Mouse (Mus musculus): ENCODE measurements around the gene Aldh1a1. TPM values are rescaled to one million over a fixed set of nuclear protein-coding genes. Genes with fewer than 3 reads are reported as not detected.
"Not testable (repeated sequence)": the region's sequence is repeated elsewhere in the genome, so short reads cannot be mapped to it uniquely, and the experiment has no call there.

The Aldh1a1 gene
- polyA plus RNA-seq, 1 experiment from 2014 or later, result 29.5 TPM

DNA sequence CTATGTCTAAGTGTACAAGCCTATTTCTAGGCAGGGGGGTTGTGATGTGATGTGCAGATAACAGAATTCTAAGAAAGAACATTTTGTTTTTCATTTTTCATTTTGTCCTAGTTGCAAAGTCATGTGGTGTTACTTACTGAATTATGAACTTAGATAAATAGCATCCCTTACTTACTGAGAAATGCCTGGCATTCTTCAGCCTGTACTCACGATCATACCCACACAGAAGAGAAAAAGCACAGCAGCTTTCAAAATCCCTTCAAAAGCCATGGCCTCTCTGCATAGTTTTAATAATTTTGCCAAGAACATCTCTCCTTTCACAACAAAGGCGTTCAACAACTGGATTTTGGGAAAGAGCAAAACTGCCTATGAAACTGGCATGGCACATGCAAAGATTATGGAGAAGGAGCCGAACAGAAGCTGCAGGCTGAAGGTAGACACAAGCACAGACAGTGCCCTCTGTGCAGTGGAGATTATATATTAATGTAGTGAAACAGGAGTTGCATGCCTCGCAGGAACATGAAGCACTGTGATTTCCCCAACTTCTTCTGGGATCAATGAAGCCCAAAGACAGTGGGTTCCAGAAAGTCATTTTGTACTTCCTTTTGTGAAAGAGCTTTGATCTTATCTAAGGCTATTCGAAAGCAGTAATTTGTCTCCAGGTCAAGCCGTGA lies 21.3 kb downstream of the Aldh1a1 start:
- ATAC-seq (ENCODE audit: borderline replicate concordance, extremely low read depth, low FRiP score, low TSS enrichment), result no peak
- H3K27me3 ChIP-seq, result no peaks in the 10 kb centered on the region
- no peaks in the 10 kb centered on the region for H3K36me3 ChIP-seq
- no peak overlapping the region for H3K4me2 ChIP-seq
- H3K9me3 ChIP-seq, result no peaks in the 10 kb centered on the region; the same call in 1 of the 2 replicates
- peaks cover 3% of the 10 kb centered on the region; the same call in 1 of the 2 replicates for H3K4me1 ChIP-seq
- no peak overlapping the region for H3K4me3 ChIP-seq
- WGBS, result 44% methylated on average over 6 of the region's 6 CpGs
- H3K9ac ChIP-seq, result no peak overlapping the region
- H3K27ac ChIP-seq, result no peak overlapping the region

DNA sequence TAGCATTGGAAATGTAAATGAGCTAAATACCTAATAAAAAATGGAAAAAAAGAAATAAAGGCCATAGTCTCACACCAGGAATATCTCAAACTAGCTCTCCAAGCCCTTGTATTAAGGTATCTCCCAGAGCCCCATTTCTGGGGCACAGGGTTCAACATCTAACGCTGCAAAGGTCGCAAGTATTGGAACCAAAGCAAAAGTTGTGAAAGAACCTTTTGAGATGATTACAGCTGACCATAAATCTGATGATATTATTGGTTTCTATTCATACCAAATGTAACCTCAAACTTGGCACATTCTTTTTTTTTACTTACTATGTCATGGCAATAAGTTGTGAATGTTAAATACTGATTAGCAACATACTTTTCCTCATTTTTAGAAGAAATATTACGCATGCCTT lies 24.0 kb downstream of the Aldh1a1 start:
- Histone ChIP-seq H3K4me2 (no peak overlapping the region), H3K4me3 (no peak overlapping the region), H3K36me3 (no peaks in the 10 kb centered on the region), H3K4me1 (peaks cover 3% of the 10 kb centered on the region; the same call in 1 of the 2 replicates), H3K27me3 (no peaks in the 10 kb centered on the region), H3K9ac (no peak overlapping the region), H3K9me3 (no peaks in the 10 kb centered on the region; the same call in 1 of the 2 replicates), H3K27ac (no peak overlapping the region)
- 86% methylated on average over 3 of the region's 3 CpGs for WGBS
- ATAC-seq (ENCODE audit: borderline replicate concordance, extremely low read depth, low FRiP score, low TSS enrichment), result no peak

GRCm38 (mm10) chr19:20529156-20529555 lies 36.6 kb downstream of the Aldh1a1 start:
- H3K27ac ChIP-seq; H3K9me3 ChIP-seq; H3K9ac ChIP-seq; H3K4me2 ChIP-seq; ATAC-seq (ENCODE audit: borderline replicate concordance, extremely low read depth, low FRiP score, low TSS enrichment); H3K36me3 ChIP-seq; H3K4me3 ChIP-seq; H3K27me3 ChIP-seq; H3K4me1 ChIP-seq: not testable (repeated sequence)
- WGBS, result 75% methylated on average over 11 of the region's 11 CpGs

DNA sequence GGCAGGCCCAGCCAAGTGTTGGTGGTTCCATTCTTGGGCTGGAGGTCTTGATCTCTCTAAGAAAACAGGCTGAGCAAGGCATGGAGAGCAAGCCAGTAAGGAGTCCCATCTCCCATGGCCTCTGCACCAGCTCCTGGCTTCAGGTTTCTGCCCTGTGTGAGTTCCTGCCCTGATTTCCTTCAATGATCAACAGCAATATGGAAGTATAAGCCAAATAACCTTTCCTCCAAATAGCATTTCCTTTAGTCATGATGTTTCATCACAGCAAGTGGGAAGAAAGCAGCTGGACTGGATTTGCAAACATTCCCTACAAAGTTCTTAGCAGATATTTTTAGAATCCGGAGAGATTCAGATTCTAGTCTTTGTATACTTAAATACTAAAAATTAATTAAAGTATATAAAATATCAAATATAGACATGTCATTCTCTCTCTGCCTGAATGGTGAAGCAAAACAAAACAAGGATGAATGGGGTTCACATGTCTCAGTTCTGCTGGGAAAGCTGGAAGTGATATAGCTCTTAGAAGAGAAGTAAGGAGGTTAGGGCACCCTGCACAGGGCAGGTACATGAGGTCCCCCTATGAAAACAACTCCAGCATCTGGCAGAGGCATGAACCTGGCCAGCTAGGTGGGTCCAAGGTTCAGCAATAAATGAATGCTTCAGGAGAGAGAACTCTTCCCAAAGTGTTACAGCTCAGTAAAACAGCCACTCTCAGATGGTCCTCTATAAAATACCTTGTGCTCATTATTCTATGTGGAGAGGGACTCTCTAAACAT lies 37.6 kb downstream of the Aldh1a1 start:
- H3K9ac ChIP-seq, result no peak overlapping the region
- no peak overlapping the region for H3K4me3 ChIP-seq
- H3K27ac ChIP-seq, result no peak overlapping the region
- no peaks in the 10 kb centered on the region for H3K9me3 ChIP-seq
- WGBS, result 53% methylated on average over 1 of the region's 1 CpGs
- H3K27me3 ChIP-seq, result no peaks in the 10 kb centered on the region
- no peak overlapping the region for H3K4me2 ChIP-seq
- H3K36me3 ChIP-seq, result no peaks in the 10 kb centered on the region
- no peak for ATAC-seq (ENCODE audit: borderline replicate concordance, extremely low read depth, low FRiP score, low TSS enrichment)
- no peaks in the 10 kb centered on the region for H3K4me1 ChIP-seq

DNA sequence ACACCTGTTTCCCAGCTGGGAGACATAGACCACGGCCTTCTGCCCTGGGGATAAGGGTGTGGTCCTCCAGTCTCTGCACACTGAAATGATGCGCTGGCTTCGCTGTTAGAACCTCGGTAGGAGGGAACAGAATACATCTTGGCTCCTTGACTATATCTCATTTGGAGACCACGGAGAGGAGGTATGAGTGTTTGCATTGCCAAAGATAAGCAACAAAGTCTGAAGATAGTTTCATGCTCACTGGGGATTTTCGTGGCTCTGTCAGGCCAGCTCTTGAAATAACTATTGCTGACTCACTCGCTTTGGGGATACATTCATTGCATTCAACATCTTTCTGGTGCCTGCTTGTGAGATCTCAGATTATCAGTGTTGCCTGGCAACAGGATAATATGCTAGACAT lies 44.0 kb downstream of the Aldh1a1 start:
- WGBS, result 51% methylated on average over 7 of the region's 7 CpGs
- Histone ChIP-seq H3K4me3 (no peak overlapping the region), H3K4me1 (no peaks in the 10 kb centered on the region)

DNA sequence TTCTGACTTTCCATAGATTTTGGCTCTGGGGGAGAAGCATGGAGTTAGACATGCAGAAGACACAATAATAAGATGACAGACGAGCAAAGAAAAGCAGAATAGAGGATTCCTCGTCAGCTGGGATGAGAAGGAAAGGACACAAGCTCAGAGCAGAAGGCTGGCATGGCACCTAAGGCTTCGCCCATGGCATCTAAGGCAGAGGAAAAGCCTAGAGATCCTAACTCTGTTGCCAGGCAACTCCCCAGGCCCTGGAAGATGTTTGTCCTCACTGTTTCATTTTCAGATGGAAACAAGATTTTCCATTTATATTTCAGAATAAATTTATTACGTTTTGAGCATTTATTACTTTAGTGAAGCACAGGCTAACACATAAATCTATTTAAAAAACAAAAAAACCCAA lies 48.5 kb downstream of the Aldh1a1 start:
- H3K27ac ChIP-seq, result no peak overlapping the region
- H3K4me3 ChIP-seq, result no peak overlapping the region
- H3K9ac ChIP-seq, result no peak overlapping the region
- H3K9me3 ChIP-seq, result no peaks in the 10 kb centered on the region
- no peaks in the 10 kb centered on the region for H3K27me3 ChIP-seq
- no peak for ATAC-seq (ENCODE audit: borderline replicate concordance, extremely low read depth, low FRiP score, low TSS enrichment)
- no peaks in the 10 kb centered on the region for H3K4me1 ChIP-seq
- H3K4me2 ChIP-seq, result no peak overlapping the region
- WGBS, result 57% methylated on average over 4 of the region's 4 CpGs
- no peaks in the 10 kb centered on the region for H3K36me3 ChIP-seq

More for the DNA sequence above, 44.0 kb downstream of the Aldh1a1 start:
- no peaks in the 10 kb centered on the region for H3K36me3 ChIP-seq
- H3K4me2 ChIP-seq, result no peak overlapping the region
- H3K27ac ChIP-seq, result no peak overlapping the region
- ATAC-seq (ENCODE audit: borderline replicate concordance, extremely low read depth, low FRiP score, low TSS enrichment), result no peak
- H3K27me3 ChIP-seq, result no peaks in the 10 kb centered on the region
- H3K9ac ChIP-seq, result no peak overlapping the region
- H3K9me3 ChIP-seq, result no peaks in the 10 kb centered on the region

DNA sequence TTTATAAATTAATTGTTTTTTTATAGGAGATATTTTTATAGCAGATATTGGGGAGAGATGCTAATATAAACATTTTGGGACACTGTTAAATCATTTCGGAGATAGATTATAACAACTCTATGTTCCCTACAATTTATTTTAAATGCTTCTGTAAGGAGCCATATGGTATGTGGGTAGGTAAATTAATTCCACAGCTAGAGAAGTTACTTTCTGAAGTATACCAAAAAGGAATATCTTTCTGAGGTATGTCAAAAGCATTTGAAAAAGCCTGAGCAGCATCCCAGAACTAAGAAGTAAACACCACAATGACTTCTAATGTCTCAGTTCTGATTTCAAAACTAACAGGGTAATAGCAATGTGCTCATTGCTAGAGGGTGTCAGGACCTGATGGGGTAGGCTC lies 49.4 kb downstream of the Aldh1a1 start:
- H3K4me1 ChIP-seq, result no peaks in the 10 kb centered on the region
- H3K9me3 ChIP-seq, result no peaks in the 10 kb centered on the region
- no peak for ATAC-seq (ENCODE audit: borderline replicate concordance, extremely low read depth, low FRiP score, low TSS enrichment)
- no peaks in the 10 kb centered on the region for H3K36me3 ChIP-seq
- no peak overlapping the region for H3K9ac ChIP-seq
- H3K4me2 ChIP-seq, result no peak overlapping the region
- no peak overlapping the region for H3K27ac ChIP-seq
- WGBS, result 67% methylated on average over 1 of the region's 1 CpGs
- no peaks in the 10 kb centered on the region for H3K27me3 ChIP-seq
- H3K4me3 ChIP-seq, result no peak overlapping the region

- Histone ChIP-seq H3K36me3 (no peaks in the 10 kb centered on the region), H3K4me1 (no peaks in the 10 kb centered on the region), H3K4me3 (no peak overlapping the region), H3K9me3 (no peaks in the 10 kb centered on the region), H3K27me3 (no peaks in the 10 kb centered on the region), H3K4me2 (no peak overlapping the region), H3K27ac (no peak overlapping the region), H3K9ac (no peak overlapping the region)
- WGBS, result 34% methylated on average over 1 of the region's 1 CpGs
- ATAC-seq (ENCODE audit: borderline replicate concordance, extremely low read depth, low FRiP score, low TSS enrichment), result no peak
These were observed 51.3 kb downstream of the Aldh1a1 start for GRCm38 (mm10) chr19:20543816-20544215.

DNA sequence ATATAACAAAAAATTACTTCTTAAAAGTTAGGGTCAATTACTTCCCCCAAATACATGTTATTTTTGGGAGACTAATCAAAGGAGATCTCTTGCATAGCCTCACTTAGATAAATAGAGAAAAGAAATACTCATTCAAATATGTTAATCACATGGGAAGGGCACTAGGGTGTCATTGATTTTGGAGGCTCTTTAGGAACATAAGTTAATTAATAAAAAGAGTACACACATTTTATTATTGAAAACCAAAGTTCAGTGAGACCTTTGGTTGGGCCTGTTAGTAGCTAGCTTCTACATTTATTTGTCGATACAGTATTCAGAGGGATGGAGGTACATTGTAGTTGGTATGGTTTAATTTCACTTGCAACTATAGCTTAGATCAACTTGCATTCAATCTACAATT lies 52.4 kb downstream of the Aldh1a1 start:
- Histone ChIP-seq H3K36me3 (no peaks in the 10 kb centered on the region), H3K27me3 (no peaks in the 10 kb centered on the region), H3K9ac (no peak overlapping the region), H3K9me3 (no peaks in the 10 kb centered on the region), H3K27ac (no peak overlapping the region), H3K4me2 (no peak overlapping the region), H3K4me1 (no peaks in the 10 kb centered on the region), H3K4me3 (no peak overlapping the region)
- WGBS, result 97% methylated on average over 1 of the region's 1 CpGs
- ATAC-seq (ENCODE audit: borderline replicate concordance, extremely low read depth, low FRiP score, low TSS enrichment), result no peak

GRCm38 (mm10) chr19:20547025-20547424 lies 54.5 kb downstream of the Aldh1a1 start:
- H3K27me3 ChIP-seq, result no peaks in the 10 kb centered on the region
- H3K4me3 ChIP-seq, result no peak overlapping the region
- no peaks in the 10 kb centered on the region for H3K4me1 ChIP-seq
- no peak overlapping the region for H3K9ac ChIP-seq
- 88% methylated on average over 3 of the region's 3 CpGs for WGBS
- no peak overlapping the region for H3K4me2 ChIP-seq
- no peaks in the 10 kb centered on the region for H3K36me3 ChIP-seq
- ATAC-seq (ENCODE audit: borderline replicate concordance, extremely low read depth, low FRiP score, low TSS enrichment), result no peak
- no peak overlapping the region for H3K27ac ChIP-seq
- no peaks in the 10 kb centered on the region for H3K9me3 ChIP-seq

- H3K4me2 ChIP-seq, result no peak overlapping the region
- H3K27ac ChIP-seq, result no peak overlapping the region
- no peak overlapping the region for H3K4me3 ChIP-seq
- no peaks in the 10 kb centered on the region for H3K36me3 ChIP-seq
- H3K9ac ChIP-seq, result no peak overlapping the region
- 88% methylated on average over 1 of the region's 1 CpGs for WGBS
- H3K4me1 ChIP-seq, result no peaks in the 10 kb centered on the region
- no peaks in the 10 kb centered on the region for H3K27me3 ChIP-seq
- ATAC-seq (ENCODE audit: borderline replicate concordance, extremely low read depth, low FRiP score, low TSS enrichment), result no peak
- no peaks in the 10 kb centered on the region for H3K9me3 ChIP-seq
These were observed 56.9 kb downstream of the Aldh1a1 start for GRCm38 (mm10) chr19:20549409-20549808.

- WGBS, result 61% methylated on average over 1 of the region's 1 CpGs
These were observed 62.9 kb downstream of the Aldh1a1 start for GRCm38 (mm10) chr19:20555365-20555764.

More at GRCm38 (mm10) chr19:20555365-20555764, 62.9 kb downstream of the Aldh1a1 start:
- H3K4me3 ChIP-seq, result no peak overlapping the region
- no peak overlapping the region for H3K4me2 ChIP-seq
- H3K36me3 ChIP-seq, result no peaks in the 10 kb centered on the region
- H3K9ac ChIP-seq, result no peak overlapping the region
- no peak overlapping the region for H3K27ac ChIP-seq
- no peaks in the 10 kb centered on the region for H3K4me1 ChIP-seq
- no peaks in the 10 kb centered on the region for H3K9me3 ChIP-seq
- H3K27me3 ChIP-seq, result no peaks in the 10 kb centered on the region
- ATAC-seq (ENCODE audit: borderline replicate concordance, extremely low read depth, low FRiP score, low TSS enrichment), result no peak
